Mouse (Mus musculus) erythroid progenitor cell, adult 5-6 weeks (primary cell): ENCODE measurements at regions not wholly inside any gene's neighbourhood (a gene's known extent, or its start where the extent isn't known, plus 50 kb on each side); places are given as distances from the start of the nearest gene placed in this dataset.
A peak's percentile ranks its signal among the peaks of the same experiment; 100 is the strongest.

Experiments used
- ATAC-seq: replicated peaks from 2 replicates; pipeline ENCODE4 v1.8.0; 2016; ENCODE audit warnings: moderate number of reproducible peaks, mild to moderate bottlenecking, moderate TSS enrichment, inconsistent platforms; ENCODE audit not compliant: poor library complexity, low FRiP score, severe bottlenecking

- ATAC-seq, result no peak
Observed at GRCm38 (mm10) chr1:137289456-137289855, 329.2 kb upstream of the Nr5a2 start.

DNA sequence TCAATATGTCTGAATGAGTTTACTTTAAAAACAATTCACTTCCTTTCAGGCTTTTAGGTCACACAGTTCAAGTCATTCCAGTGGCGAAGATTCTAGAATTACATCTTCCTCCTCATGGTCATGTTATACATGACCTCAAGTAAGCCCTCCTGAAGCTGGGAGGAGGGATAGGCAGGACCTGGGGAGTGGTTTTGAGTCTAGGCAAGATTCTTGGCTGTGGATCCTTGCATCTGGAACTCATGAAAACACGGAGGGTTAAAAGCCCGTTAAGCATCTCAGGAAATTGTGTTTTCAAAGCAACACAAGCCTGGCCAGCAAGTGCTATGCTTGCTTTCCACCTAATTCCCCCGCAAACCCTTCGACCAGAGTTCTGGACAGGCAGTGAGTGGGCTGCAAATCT, 323.0 kb upstream of the Nr5a2 start:
- no peak for ATAC-seq

DNA sequence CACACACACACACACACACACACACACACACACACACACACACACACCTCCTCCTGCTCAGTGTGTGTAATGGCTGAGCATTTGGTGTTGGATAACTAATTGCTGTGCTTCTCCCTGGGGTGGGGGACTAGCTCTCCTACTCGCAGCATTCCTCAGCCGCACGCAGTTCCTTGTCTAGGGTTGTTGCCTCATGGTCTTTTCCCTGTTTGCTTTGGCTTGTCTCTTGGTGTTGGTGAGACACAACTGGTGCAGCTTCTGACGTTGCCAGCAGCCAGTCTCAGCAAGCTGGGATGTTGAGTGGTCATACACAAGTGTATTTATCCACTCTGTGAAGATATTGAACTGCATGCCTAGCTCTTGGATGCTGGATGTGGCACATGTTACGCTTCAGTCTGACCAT, 322.2 kb upstream of the Nr5a2 start:
- no peak for ATAC-seq

DNA sequence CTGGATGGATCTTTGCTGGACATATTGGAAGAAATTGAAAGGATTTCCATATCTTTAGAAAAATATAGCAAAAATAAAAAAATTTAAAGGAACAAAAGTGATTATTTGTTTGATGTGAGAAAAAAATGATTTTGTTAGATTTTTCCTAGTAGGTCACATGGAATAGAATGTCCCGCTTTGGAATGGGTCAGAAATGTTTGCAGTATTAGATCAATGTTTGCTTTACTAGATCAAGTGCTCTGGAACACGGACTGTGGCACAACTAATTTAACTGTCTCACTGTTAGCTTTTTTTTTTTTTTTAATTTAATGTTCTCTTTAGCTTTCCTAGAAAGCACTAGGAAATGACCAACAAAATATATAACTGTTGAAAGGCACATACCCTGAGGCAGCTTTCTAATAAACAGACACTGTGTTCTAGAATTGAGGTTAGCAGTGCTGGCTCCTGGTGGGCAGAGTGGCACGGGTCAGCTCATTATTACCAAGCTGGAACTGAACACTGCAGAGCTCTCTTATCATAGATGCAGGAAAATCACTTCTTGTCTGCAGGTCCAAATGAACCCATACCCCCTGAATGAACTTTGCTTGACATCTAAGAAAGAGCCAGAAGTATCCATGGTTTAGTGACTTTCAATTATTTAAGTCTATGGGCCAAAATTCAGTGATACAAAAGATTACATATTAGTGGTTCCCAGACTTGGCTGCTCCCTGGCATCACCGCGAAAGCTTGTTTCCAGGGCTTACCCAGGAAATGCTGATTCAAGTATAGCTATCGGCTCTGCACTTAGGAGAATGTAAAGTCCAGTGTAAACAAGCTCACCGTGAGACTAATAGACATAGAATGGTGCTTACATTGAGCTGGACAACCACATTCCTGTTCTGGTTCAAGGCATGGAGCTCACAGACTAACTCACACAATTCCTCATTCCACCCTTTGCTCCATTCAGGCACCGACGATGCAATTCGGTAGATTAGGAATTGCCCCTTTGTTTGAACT, 320.4 kb upstream of the Nr5a2 start:
- ATAC-seq, result no peak

DNA sequence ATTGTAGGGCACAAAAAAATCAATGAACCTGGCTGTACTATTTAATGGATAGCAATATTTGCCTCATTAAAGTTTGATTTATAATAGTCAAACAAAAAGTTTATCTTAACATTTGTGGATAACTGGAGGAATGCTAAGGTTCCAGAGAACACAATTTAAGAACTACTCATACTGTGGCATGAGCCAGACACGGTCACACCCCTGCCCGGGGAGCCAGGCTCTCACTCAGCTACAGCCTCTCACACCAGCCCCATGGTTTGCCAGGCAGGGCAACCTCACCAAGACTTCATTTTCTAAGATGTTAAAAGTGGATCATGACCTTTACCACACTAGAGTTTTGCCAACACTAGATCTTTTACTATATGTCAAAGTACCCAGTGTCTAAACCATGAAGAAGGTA, 319.7 kb upstream of the Nr5a2 start:
- no peak for ATAC-seq

DNA sequence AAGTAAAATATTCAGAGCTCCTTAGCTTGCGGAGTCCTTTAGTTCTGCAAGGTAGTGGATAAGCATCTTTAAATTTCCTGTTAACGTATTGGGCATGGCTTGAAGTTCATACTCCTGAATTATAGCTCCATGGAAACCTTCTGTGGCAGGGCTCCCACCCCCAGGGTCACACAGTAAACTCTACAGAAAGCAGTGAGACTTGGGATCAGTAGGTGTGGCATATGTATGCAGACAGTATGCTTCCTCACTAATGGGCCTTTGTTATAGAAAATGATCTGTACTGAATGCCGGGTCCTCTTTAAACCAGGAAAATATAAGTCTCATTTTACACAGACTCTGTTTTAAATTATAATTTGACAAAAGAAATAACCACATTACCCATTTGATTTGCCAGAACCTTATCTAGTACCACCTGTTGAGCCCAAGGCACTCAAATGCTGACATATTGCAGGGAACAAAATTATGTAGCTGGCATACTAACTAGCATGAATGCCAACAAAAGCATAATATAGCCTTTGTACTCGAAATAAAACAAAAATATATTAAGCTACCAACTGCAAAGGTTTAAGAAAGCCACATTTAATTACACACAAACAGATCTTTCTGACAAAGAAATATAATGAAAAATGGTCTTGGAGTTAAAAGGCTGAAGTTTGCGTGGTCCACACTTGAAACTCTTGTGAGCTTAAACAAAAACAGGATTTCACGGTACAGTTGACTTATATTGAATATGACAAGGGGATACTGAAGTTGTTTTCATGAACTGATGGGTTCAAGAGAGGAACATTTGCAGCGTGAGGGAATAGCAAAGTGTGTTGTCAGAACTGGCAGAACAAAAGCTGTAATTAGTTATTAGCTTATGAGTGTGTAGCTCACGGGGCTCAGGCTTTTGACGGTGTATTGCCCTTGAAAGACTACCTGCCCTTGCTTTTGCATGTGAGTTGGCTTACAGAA, 310.7 kb upstream of the Nr5a2 start:
- no peak for ATAC-seq

DNA sequence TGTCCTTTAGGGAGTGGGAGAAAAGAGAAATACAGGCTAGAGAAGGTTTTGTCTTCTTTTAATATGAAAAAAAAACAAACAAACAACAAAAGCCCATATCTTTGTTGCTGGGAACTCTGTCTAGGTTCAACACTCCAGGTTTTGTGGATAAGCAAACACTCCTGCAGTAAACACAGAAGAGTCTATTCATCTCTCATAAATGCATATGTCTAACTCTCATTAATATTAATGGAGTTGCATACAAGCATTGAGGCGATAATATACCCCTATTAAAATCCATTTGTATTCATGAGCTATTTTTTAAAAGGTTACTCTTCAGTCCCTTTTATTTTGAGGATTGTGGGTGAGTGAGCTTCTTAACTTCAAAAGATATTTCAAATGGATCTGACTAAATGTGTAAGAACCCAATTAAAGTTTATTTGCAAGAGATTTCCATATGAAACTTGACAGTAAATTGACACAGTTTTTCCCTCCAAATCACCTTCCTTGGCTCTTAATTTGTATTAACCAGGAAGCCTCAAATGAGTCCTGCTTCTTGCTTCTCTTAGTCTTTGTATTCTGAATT, 302.6 kb upstream of the Nr5a2 start:
- ATAC-seq, result no peak

- ATAC-seq, result no peak
Observed at GRCm38 (mm10) chr1:137262121-137262525, 301.9 kb upstream of the Nr5a2 start.

DNA sequence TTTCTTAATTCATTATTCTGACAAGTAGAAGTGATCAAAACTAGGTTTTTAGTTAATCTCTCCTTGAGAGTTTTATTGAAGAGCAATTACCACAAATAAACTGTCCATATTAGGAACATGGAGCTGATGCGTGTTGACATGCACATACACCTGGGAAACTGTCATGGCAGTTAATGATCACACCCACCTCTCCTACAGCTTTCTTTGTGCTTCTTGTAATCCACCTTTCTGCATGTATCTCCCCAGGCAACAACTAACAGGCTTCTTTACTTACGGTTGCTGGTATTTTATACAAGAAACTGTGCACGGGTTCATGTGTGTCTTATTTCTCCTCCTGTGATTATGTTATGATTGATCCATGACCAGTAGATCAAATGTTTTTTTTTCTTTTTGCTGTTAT, 296.0 kb upstream of the Nr5a2 start:
- no peak for ATAC-seq

GRCm38 (mm10) chr1:137255041-137255440, 294.8 kb upstream of the Nr5a2 start:
- no peak for ATAC-seq

DNA sequence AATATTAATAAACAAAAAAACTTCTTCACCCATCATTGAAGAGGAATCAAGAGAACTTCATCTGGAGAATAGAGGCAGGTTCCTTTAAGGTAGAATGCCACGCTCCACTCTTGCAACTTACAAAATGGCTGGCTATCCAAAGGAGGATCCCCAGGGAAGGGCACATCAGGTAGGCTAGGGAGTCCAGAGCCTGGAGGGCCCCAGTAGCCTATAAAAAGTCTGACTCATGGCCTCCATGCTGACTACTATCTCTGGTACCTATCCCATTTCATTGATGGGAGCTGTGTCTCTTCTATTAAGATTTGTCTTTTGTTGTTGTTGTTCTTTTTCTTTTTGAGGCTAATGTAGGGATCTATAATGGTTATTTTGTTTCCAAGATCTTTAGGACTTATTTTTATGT, 294.4 kb upstream of the Nr5a2 start:
- no peak for ATAC-seq

GRCm38 (mm10) chr1:137227098-137227485, 266.8 kb upstream of the Nr5a2 start:
- no peak for ATAC-seq

DNA sequence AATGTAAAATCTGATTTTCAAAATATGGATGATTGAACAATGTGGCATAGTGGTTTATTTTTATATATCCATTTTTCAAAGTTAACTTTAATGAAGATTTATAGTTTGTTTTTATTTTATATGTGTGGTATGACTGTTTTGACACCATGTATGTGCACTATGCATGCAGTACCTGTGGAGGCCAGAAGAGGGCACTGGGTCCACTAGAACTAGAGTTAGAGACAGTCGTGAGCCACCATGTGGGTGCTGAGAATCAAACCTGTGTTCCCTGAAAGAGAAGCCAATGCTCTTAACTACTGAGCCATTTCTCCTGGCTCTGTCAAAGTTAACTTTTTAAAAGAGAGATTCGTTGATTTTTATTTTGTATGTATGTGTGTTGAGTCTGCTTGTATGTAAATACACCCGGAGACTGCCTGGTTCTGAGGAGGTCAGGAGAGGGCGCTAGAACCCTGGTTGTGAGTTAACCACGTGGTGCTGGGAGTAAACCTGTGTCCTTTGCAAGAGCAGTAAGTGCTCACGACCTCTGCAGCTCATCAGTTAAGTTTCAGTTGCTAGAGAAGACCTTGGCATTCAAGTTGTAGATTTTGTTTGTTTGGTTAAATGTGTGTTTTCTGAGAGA, 266.3 kb upstream of the Nr5a2 start:
- 0 out of 2 replicates have a peak, but pooled peaks have one; percentile 25 for ATAC-seq

DNA sequence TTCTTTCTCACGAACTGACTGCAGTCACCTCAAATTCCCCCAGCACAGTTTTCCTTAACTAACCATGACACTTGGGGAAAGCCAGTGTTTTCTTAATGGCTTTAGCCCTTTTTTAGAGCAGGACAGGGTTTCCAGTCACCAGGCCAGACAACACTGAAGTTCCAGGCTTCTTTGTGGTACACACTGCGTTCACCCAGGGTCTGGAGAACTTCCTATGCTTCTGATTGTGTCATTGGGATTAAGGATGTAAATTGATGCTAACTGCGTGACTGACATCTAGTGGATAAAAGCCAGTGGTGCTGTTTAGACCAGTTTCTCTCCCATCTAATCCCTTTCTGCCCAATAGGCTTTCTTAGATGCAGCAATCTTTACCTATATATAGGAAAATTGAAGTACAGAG, 265.2 kb upstream of the Nr5a2 start:
- ATAC-seq, result no peak

DNA sequence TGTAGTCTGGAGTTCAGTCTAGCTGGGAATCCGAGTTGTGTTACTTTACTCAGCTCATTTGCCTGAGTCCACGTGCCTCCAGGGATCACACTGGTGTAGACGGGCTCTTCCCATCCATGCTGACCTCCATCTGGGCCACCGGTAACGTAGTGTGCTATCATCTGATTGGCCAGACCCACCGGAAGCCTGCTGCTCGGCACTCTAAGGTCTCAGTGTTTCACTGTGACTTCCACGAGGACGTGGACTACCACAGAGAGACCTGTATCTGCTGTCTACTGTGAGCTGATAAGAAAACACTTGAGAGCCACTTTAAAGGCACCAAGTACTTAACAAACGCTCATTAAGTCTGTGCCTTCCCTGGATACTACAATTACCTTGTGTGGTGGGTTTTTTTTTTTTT, 262.8 kb upstream of the Nr5a2 start:
- no peak for ATAC-seq

DNA sequence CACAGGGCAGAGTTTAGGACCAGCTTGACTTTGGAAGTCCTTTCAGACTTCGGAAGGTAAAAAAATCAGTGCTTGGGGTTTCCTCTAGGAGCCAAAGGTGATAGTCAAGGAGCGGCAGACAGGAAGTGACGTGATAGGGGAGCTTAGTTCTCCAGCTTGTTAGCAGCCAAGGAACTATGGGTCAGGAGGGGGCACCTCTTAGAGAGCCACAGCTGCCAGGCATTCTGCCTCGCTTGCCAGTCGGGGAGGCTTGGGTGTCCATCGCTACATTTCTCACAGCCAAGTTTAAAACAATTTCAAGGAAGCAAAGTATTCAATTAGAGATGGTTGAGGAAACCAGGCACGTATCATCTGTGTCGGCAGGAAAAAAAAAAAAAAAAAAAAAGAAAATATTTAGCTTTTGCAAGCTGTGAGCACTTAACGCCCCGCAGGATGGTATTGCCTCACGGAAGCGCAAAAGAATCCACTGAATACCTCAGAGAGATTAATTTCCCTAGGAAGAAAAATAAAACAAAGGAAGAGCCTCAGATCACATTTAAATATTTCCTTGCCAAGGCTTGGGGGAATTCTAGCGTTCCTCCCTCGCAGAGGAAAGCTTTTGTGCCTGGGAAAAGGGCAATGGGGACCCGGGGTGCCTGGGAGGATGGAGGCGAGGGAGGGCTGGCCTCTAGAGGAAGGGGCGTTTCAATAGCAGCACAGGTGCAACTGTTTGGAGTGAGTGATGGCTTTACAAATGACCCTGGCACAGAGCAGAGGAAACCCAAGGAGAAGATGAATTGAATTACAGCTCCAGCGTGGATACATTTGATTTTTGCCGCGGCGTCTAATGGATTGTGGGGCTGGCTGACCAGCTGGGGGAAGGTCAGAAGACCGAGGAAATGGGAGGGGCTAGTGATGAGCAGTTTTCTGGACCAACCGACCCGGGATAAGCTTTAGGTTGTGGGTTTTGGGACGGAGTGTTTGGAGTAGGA, 261.1 kb upstream of the Nr5a2 start:
- ATAC-seq, result no peak

DNA sequence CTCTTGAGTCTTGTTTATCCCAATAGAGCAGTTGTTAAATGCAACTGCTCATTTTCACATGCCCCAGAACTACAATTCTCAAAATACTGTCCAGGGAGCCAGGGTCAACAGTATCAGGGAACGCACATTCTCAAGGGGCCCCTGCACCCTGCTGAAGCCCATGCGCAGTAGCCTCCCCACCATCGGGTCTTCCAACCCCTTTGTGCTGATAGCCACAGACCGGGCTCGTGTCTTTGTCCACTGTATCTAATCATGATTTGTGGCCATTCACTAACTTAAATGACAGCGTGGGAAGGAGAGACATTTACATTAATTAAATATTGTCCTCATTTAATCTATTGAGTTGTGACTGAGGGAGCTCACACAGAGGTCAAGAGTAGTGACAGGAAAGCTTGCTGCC, 260.0 kb upstream of the Nr5a2 start:
- ATAC-seq, result no peak

GRCm38 (mm10) chr1:137218611-137219010, 258.4 kb upstream of the Nr5a2 start:
- no peak for ATAC-seq

- ATAC-seq, result no peak
Observed at GRCm38 (mm10) chr1:137218096-137218495, 257.8 kb upstream of the Nr5a2 start.
